Mouse (Mus musculus) heart, embryonic 15.5 days (tissue): Measurements from ENCODE around the gene Vegfd. TPM values are rescaled to one million over a fixed set of nuclear protein-coding genes. Genes with fewer than 3 reads are reported as not detected.

ENCODE experiments used
- ATAC-seq: fragments of 200-750 bp; cut with Nextera tagmentation; replicated peaks from 2 replicates; pipeline ENCODE4 v1.8.0; 2017; ENCODE audit warnings: low read depth, moderate TSS enrichment; ENCODE audit not compliant: insufficient number of reproducible peaks, insufficient read depth, low FRiP score
- H3K27ac ChIP-seq: fragments of 300-500 bp; sonication (generic); 2 replicates; pipeline ENCODE4 v1.5.1; 2015; ENCODE audit warnings: mild to moderate bottlenecking, inconsistent platforms
- H3K27me3 ChIP-seq: fragments of 300-500 bp; sonication (generic); 2 replicates; pipeline ENCODE4 v1.6.1; 2015; ENCODE audit warnings: inconsistent platforms
- H3K36me3 ChIP-seq: fragments of 300-500 bp; sonication (generic); 2 replicates; pipeline ENCODE4 v1.6.1; 2015; ENCODE audit warnings: mild to moderate bottlenecking, inconsistent platforms
- H3K4me1 ChIP-seq: fragments of 300-500 bp; sonication (generic); replicated peaks from 2 replicates; pipeline ENCODE4 v1.6.1; 2015; ENCODE audit warnings: inconsistent platforms
- H3K4me2 ChIP-seq: fragments of 300-500 bp; sonication (generic); 2 replicates; pipeline ENCODE4 v1.6.1; 2015; ENCODE audit warnings: inconsistent platforms, mild to moderate bottlenecking, moderate library complexity
- H3K4me3 ChIP-seq: fragments of 300-500 bp; sonication (generic); 2 replicates; pipeline ENCODE4 v1.5.1; 2015; ENCODE audit warnings: mild to moderate bottlenecking, inconsistent platforms
- H3K9ac ChIP-seq: fragments of 300-500 bp; sonication (generic); 2 replicates; pipeline ENCODE4 v1.6.1; 2015; ENCODE audit warnings: mild to moderate bottlenecking, inconsistent platforms
- H3K9me3 ChIP-seq: fragments of 300-500 bp; sonication (generic); replicated peaks from 2 replicates; pipeline ENCODE4 v1.6.1; 2016; ENCODE audit warnings: inconsistent platforms
- WGBS: fragments of 180-500 bp; shearing (Covaris S2); methylation state at CpG from one replicate; pipeline ENCODE4 v1.1.7; 2015; ENCODE audit warnings: mixed read lengths; 5-methylcytosine and 5-hydroxymethylcytosine counted together
- polyA plus RNA-seq: library from polyadenylated mRNA; unstranded; fragments of >200 nt; fragmentation: Nextera tagmentation; extraction: Ambion mirVana; gene quantifications from 2 replicates; pipeline ENCODE4 v1.2.1, GENCODE M21; 2015

The Vegfd gene
- polyA plus RNA-seq = 4.7 and 6.1 TPM in 2 replicates

DNA sequence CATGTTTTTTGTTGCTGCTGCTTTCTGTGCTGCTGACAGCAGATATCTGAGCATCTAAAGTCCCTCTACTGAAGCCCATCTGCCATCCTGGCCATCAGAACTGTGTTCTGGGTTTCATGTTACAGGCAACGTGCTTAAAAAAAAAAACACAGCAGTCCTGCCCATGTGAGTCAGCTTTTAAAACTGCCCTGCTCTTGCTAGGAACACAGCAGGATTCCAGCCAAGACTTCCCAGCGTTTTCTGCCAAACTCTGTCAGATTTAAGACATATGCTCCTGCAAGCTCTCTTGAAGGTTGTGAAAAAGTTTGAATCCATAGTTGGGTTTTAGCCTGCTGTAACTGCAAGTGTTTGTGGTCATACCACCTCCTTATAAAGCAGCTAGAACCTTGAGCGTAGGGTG, at the start of gene Vegfd:
Gene Vegfd (plus strand): TSS at position 298 of the 400 bp plus-strand sequence.
- Histone ChIP-seq H3K36me3 (no peaks in the 10 kb centered on the region), H3K4me2 (no peak within 1 kb of the TSS), H3K27me3 (no peaks in the 10 kb centered on the region), H3K9ac (no peak within 1 kb of the TSS), H3K4me1 (0 out of 2 replicates have a peak, but pooled peaks cover 4% of the 10 kb centered on the region), H3K9me3 (no peaks in the 10 kb centered on the region), H3K4me3 (peak within 1 kb of the TSS; percentile 11; the same call in 1 of the 2 replicates), H3K27ac (peak within 1 kb of the TSS; percentile 48; the same call in 1 of the 2 replicates)
- ATAC-seq = no peak
- 18% methylated on average over 3 of the region's 3 CpGs for WGBS

DNA sequence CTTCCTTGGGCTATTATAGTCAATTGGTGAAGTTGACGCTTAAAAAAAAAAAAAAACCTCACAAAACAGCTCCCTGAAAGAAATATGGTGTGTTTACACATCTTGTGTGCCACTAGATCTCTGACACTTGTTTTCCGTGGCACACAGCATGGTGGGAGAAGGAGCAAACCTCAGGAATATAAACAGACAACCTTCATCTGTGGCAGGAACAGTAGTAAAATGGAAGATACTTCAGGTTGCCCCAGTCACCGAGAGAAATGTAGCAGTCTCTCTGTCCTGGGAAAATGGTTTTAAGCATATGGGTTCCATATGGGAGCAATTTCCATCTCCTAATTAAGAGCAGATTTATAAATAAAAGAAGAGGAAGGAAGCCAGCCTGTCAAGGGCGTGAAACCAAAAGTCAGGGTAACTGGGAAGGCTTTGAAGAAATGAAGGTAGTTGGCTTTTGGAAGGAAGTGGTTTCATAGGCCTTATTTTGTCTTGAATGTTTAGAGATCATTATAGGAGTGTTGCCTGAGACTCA, 49.7 kb upstream of the Vegfd start:
- Histone ChIP-seq H3K4me1 (no peaks in the 10 kb centered on the region), H3K27ac (no peak overlapping the region), H3K9me3 (no peaks in the 10 kb centered on the region), H3K27me3 (no peaks in the 10 kb centered on the region), H3K9ac (no peak overlapping the region), H3K4me3 (no peak overlapping the region), H3K36me3 (no peaks in the 10 kb centered on the region), H3K4me2 (no peak overlapping the region)
- WGBS = 67% methylated on average over 4 of the region's 4 CpGs
- no peak for ATAC-seq

DNA sequence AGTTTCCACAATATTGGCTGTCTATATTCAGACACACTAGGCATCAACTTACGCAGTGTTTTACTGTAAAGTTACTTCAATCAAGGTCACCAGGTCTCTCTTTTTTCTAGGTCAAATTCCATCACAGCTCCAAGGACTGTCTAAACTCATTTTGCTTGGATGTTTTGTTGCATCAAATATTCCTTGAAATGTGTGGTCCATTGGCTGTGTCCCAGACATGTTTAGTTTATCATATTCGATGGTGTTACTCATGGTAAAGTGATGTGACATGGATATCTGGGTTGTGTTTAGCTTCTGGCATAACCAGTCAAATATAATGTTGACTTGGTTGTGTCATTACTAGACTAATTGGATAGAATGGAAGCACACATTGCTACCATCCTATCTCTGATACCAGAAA, 42.8 kb upstream of the Vegfd start:
- no peaks in the 10 kb centered on the region for H3K27me3 ChIP-seq
- H3K9ac ChIP-seq = no peak overlapping the region
- H3K4me2 ChIP-seq = no peak overlapping the region
- no peaks in the 10 kb centered on the region for H3K36me3 ChIP-seq
- H3K9me3 ChIP-seq = no peaks in the 10 kb centered on the region
- 72% methylated on average over 2 of the region's 2 CpGs for WGBS
- no peaks in the 10 kb centered on the region for H3K4me1 ChIP-seq
- H3K27ac ChIP-seq = no peak overlapping the region
- no peak overlapping the region for H3K4me3 ChIP-seq
- no peak for ATAC-seq

DNA sequence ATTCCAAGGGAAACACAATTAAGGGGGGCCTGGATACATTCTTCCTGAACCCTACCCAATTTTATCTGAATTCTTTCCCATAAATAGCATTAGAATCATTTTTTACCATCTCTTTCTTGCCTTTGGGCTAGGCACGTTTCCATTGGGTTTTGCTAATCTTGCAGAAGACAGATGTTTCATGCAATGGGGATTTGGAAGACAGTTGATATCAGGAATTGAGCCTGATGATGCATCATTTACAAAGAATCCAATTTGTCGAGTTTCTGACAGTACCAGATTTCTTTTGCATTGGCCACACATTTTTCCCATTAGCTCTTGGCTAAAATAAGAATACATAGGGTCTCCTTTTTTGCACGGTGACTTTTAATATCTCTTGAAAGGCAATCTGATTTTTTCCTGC, 42.4 kb upstream of the Vegfd start:
- Histone ChIP-seq H3K36me3 (no peaks in the 10 kb centered on the region), H3K9me3 (no peaks in the 10 kb centered on the region), H3K4me2 (no peak overlapping the region), H3K4me1 (no peaks in the 10 kb centered on the region), H3K9ac (no peak overlapping the region), H3K27ac (no peak overlapping the region), H3K27me3 (no peaks in the 10 kb centered on the region), H3K4me3 (no peak overlapping the region)
- 58% methylated on average over 3 of the region's 3 CpGs for WGBS
- no peak for ATAC-seq

DNA sequence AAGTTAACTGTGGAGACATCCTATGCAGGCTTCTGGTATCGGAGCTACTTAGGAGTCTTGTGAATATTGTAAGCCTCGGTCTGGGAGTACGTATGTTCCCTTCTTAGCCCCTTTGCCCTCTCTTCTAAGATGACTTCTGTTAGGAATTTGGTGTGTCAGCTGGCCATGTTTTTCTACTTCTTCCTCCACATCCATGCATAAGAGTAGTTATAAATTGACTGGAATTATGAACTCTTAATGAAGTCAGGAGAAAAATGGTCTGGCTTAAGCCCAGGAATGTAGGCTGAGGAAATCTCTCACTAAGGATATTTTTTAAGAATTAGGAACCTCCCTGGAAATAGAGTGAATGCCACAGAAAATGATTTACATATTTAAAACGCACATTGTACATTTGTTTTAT, 34.6 kb upstream of the Vegfd start:
- Histone ChIP-seq H3K9ac (no peak overlapping the region), H3K27ac (no peak overlapping the region), H3K4me2 (no peak overlapping the region), H3K27me3 (no peaks in the 10 kb centered on the region), H3K36me3 (no peaks in the 10 kb centered on the region), H3K4me1 (no peaks in the 10 kb centered on the region), H3K9me3 (no peaks in the 10 kb centered on the region), H3K4me3 (no peak overlapping the region)
- ATAC-seq = no peak
- 76% methylated on average over 4 of the region's 4 CpGs for WGBS

DNA sequence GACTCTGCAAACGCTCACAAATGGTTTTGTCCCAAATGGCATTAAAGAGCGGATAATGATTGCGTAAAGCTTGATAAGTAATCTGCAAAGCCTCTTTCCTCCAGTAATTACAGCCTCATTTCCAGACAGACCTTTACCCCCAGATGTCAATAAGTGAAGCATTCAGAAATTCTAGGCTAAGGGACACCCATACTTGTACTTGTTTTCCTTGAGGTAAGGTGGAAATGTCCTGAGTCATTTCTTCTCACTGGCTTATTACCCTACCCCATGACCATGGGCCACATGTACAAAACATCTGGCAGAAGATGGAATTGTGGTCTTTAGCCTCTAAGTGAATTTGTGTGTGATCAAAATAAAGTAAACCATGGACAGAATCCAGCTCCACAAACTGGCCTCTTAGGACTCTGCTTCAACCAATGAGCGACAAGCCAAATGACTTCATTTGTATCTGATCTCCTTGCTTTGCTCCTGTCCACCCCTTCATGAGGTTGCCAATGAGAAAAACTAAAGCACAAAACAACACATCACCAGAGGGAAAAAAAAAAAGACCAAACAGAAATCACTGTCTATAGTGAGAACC, 27.7 kb upstream of the Vegfd start:
- Histone ChIP-seq H3K4me1 (no peaks in the 10 kb centered on the region), H3K4me3 (no peak overlapping the region), H3K27ac (no peak overlapping the region), H3K4me2 (no peak overlapping the region), H3K27me3 (no peaks in the 10 kb centered on the region), H3K36me3 (no peaks in the 10 kb centered on the region), H3K9ac (no peak overlapping the region), H3K9me3 (no peaks in the 10 kb centered on the region)
- WGBS = 75% methylated on average over 4 of the region's 4 CpGs
- no peak for ATAC-seq

DNA sequence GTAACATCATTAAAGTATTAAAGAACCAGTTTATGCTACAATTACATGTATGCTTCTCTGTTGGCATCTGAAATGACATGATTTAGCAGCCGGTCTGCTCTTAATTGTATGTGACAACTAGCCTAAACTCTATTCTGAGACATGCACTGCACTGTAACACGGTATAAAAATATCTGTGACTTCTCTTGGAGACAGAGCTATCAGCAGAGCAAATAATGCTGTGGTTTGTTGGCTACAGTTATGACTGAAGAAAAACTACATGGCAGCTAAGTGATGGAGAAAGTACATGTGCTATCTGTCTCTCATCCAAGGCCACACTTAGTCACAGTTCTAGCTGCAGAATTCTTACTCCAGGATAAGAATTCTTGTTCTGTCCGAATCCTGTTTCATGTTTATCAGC, 24.2 kb upstream of the Vegfd start:
- H3K27me3 ChIP-seq = no peaks in the 10 kb centered on the region
- no peak overlapping the region for H3K4me3 ChIP-seq
- H3K36me3 ChIP-seq = no peaks in the 10 kb centered on the region
- no peaks in the 10 kb centered on the region for H3K4me1 ChIP-seq
- H3K4me2 ChIP-seq = no peak overlapping the region
- no peak overlapping the region for H3K9ac ChIP-seq
- no peaks in the 10 kb centered on the region for H3K9me3 ChIP-seq
- 34% methylated on average over 3 of the region's 3 CpGs for WGBS
- ATAC-seq = no peak
- 0 out of 2 replicates have a peak overlapping the region, but pooled peaks have one; percentile 24 for H3K27ac ChIP-seq

DNA sequence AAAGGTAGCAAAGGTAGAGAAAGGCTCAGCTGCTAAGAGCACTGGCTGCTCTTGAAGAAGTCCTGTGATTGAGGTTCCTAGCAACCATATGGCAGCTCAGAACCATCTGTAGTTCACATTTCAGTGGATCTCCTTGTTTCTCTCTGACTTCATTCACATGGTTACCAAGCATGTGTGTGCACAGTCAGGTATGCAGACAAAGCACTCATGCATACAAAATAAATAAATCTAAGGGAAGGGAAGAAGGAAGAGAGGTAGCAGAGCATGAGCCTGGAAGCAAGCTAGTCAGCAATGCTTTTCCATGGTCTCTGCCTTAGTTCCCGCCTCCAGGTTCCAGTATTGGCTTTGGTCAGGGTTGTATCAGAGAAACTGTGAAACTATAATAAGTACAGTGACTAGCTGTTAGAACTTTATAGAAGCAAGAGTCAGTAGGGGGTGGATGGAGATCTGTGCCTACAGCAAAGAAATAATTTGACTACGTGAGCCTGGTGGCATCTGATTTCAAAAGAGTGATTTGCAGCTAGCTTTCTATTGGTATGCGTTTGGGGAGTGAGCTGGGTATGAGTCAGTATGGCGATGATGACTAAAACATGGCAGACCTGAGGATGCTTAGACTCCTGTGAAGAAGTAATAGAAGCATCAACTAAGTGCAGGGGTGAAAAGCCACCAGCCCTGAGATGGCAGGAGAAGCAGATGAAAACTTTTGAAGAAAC, 7.9 kb upstream of the Vegfd start:
- Histone ChIP-seq H3K9ac (no peak overlapping the region), H3K4me1 (no peaks in the 10 kb centered on the region), H3K27me3 (no peaks in the 10 kb centered on the region), H3K4me2 (no peak overlapping the region), H3K9me3 (no peaks in the 10 kb centered on the region), H3K36me3 (no peaks in the 10 kb centered on the region), H3K27ac (no peak overlapping the region), H3K4me3 (no peak overlapping the region)
- 82% methylated on average over 4 of the region's 4 CpGs for WGBS
- no peak for ATAC-seq

DNA sequence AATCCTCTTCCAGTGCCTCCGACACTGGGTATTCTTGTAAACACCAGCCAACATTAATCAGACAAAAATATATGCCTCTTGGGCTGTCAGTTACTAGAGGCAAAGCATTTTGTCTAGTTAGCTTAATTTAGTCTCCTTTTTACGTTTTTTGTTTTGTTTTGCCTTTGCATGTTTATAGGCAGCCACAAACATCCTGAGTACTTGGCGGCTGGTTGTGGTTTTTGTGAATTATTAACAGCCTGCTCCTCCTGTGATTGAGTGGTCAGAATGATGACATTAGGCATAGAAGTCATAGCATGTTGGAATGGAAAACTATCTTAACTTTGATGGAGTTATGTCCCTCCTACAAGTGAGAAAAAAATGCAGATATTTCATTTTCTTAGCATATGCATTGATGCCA, 2.6 kb upstream of the Vegfd start:
- H3K36me3 ChIP-seq = no peaks in the 10 kb centered on the region
- H3K4me2 ChIP-seq = no peak overlapping the region
- H3K27ac ChIP-seq = no peak overlapping the region
- ATAC-seq = no peak
- H3K9ac ChIP-seq = no peak overlapping the region
- H3K4me3 ChIP-seq = no peak overlapping the region
- no peaks in the 10 kb centered on the region for H3K9me3 ChIP-seq
- WGBS = 62% methylated on average over 3 of the region's 3 CpGs
- H3K27me3 ChIP-seq = no peaks in the 10 kb centered on the region
- H3K4me1 ChIP-seq = 0 out of 2 replicates have a peak, but pooled peaks cover 4% of the 10 kb centered on the region

DNA sequence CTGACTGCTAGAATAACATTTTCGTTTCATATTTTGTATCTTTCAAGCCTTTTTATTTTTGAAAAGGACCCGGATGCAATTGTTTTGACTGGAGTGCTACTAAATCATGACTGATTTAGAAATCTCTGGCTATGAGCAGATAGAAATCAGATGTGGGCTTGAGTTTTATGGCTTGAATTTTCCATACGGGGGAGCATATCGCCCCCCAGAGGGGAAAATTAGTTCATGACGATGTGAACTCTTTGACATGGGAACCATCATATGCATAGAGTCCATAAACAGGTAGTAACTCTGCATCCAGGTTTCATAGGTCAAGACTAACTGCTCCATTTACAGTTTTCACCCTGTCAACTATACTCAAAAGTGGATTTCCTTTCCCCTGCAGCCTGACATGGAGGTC, 1.4 kb downstream of the Vegfd start:
- no peak overlapping the region for H3K27ac ChIP-seq
- H3K9me3 ChIP-seq = no peaks in the 10 kb centered on the region
- H3K36me3 ChIP-seq = no peaks in the 10 kb centered on the region
- no peaks in the 10 kb centered on the region for H3K27me3 ChIP-seq
- no peak overlapping the region for H3K9ac ChIP-seq
- ATAC-seq = no peak
- 0 out of 2 replicates have a peak, but pooled peaks cover 4% of the 10 kb centered on the region for H3K4me1 ChIP-seq
- no peak overlapping the region for H3K4me2 ChIP-seq
- WGBS = 43% methylated on average over 5 of the region's 5 CpGs
- H3K4me3 ChIP-seq = no peak overlapping the region

DNA sequence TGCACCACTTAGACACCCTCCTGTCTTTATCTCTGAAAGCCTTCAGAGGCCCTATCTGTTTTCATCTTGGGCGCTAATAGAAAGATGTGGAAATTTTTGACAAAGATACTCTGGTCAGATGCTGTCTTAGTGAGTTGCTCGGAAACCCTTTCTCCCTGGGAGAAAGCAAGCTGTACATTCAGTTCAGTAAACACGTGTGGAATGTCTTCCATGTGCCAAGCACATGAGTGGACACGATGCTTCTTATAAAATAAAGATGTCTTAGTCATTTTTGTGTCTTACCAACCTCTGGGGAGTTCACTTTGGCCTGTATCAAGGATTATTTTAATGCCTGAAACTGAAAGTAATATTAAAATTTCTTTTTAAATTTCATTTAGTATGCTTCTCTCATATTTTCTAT, 6.5 kb downstream of the Vegfd start:
- 59% methylated on average over 4 of the region's 4 CpGs for WGBS
- Histone ChIP-seq H3K4me2 (no peak overlapping the region), H3K36me3 (no peaks in the 10 kb centered on the region), H3K27me3 (no peaks in the 10 kb centered on the region), H3K9ac (no peak overlapping the region), H3K27ac (no peak overlapping the region), H3K4me1 (no peaks in the 10 kb centered on the region), H3K4me3 (no peak overlapping the region), H3K9me3 (no peaks in the 10 kb centered on the region)
- no peak for ATAC-seq
